Mouse (Mus musculus): ENCODE measurements around the gene Nectin4. TPM values are rescaled to one million over a fixed set of nuclear protein-coding genes. Genes with fewer than 3 reads are reported as not detected.
"Not testable (repeated sequence)": the region's sequence is repeated elsewhere in the genome, so short reads cannot be mapped to it uniquely, and the experiment has no call there.

Nectin4 gene
- total RNA-seq (2017) = 2.3 and 2.4 TPM in 2 replicates

DNA sequence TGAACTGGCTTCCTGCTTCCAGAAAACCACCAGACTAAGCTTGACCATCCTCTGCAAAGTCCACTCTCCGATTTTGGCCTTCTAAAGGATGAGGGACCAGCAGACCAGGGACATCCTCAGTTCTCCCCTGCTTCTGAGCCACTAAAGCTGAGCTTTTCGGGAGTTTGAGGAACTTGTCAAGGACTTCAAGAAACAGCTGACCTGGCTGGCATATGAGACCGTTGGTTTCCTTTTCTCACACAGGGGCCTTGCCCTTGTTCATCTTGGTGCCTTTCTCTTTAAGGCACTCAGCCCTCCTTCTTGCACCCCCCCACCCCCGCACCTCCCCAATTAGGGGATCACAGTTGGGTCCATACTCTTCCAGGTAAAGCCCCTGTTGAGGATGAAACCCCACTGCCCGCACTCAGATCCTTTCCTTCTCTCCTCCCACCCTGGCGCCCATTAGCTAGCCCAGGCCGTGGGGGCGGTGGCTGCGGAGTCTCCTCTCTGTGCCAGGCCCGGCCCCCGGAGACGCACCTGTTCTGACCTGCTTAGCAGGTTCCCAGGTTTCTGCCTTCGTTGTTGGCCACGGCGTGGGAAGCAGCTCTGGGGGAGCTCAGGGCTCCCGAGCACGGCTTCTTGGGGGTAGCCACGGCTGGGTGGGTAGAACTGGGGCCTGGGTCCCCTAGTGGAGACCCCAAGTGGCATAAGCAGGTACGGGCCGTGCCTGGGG, at the start of gene Nectin4:
Gene Nectin4, plus strand, starts transcription at position 255 of the 712 bp plus-strand sequence.
- ATAC-seq (replicated peaks; ENCODE audit: low read depth, poor library complexity, severe bottlenecking) = peak; percentile 66

DNA sequence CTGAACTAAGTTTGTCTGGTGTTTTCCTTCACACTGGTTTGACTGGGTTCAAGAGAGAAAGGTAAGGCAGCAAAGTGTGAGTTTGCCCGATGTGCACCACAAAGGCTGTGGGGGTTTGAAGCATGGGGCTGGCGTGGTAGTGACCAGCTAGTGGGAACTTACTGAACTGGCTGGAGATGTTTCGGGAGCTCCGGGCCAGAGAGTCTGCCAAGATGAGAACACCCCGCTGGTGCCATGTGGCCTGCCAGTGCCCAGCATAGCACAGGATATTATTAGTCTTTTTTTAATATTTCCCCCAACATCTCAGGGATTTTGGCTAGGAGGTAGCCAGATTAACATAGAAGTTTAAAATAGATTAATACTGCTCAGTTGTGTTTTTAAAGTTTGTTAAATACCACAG, 49.7 kb upstream of the Nectin4 start:
- no peak for ATAC-seq (replicated peaks; ENCODE audit: low read depth, poor library complexity, severe bottlenecking)

- peak; percentile 72 for ATAC-seq (replicated peaks; ENCODE audit: low read depth, poor library complexity, severe bottlenecking)
Observed at GRCm38 (mm10) chr1:171321415-171321814, 48.5 kb upstream of the Nectin4 start.

- 0 out of 2 replicates have a peak, but pooled peaks have one; percentile 38 for ATAC-seq (replicated peaks; ENCODE audit: low read depth, poor library complexity, severe bottlenecking)
Observed at GRCm38 (mm10) chr1:171322012-171322411, 47.9 kb upstream of the Nectin4 start.

GRCm38 (mm10) chr1:171325571-171325970, 44.3 kb upstream of the Nectin4 start:
- ATAC-seq (replicated peaks; ENCODE audit: low read depth, poor library complexity, severe bottlenecking) = no peak

DNA sequence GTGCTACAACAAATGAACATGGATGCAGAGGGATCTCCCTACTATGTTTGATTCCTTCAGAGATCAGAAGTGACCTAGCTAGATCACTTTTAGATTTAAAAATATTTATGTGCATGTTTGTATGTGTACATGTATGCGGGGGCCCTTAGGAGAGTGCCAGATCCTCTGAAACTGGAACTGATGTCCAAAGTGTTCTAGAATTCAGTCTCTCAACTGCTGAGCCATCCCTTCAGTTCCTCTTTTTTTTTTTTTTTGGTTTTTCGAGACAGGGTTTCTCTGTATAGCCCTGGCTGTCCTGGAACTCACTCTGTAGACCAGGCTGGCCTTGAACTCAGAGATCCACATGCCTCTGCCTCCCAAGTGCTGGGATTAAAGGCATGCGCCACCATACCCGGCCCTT, 43.3 kb upstream of the Nectin4 start:
- ATAC-seq (replicated peaks; ENCODE audit: low read depth, poor library complexity, severe bottlenecking) = not testable (repeated sequence)

DNA sequence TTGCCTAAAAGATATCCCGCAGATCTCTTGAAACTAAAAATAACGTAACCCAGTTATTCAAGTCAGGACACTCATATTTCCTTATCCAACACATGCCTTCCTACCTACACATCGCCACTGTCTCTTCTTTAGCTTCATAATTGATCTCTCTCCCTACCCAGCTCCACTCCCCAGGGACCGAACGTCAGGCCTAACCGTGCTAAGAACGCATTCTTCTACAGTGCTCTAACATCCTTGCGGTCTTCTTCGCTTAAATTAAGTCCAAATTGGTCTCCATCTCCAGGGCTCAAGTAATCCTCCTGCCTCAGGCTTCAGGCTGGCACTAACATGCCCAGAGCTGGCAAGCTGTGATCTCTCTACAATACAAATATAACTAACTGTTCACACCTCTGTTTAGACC, 41.7 kb upstream of the Nectin4 start:
- no peak for ATAC-seq (replicated peaks; ENCODE audit: low read depth, poor library complexity, severe bottlenecking)

DNA sequence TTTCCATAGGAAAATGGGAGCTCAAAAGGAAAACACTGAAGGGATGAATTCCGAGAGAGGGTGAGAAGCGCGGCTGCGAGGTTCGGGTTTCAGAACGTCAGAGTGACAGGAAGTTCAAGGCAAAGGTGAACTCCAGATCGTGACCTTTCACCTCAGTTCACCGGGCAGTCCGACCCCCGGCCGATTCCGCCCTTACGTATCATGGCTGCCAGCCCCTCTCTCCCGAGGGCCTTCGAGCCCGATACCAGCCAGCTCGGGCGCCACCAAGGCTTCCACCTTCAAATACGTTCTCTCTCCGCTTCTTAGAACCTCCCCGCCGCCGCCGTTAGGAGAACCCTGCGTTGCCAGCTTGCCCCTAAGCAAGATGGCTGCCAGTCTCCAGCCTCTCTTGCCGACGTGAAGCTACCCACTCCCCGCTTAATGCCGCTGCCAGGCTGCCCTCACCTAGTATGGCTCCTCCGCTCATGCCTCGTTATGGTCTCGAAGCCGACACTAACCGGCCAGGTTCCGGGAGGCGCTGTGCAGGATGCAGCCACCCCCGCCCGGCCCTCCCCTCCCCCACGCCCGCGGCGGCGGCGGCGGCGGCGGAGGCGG, 41.0 kb upstream of the Nectin4 start, which contains the start of gene Dedd:
Gene Dedd, plus strand, starts transcription at position 307 of the 594 bp plus-strand sequence.
- ATAC-seq (replicated peaks; ENCODE audit: low read depth, poor library complexity, severe bottlenecking) = peak; percentile 88

DNA sequence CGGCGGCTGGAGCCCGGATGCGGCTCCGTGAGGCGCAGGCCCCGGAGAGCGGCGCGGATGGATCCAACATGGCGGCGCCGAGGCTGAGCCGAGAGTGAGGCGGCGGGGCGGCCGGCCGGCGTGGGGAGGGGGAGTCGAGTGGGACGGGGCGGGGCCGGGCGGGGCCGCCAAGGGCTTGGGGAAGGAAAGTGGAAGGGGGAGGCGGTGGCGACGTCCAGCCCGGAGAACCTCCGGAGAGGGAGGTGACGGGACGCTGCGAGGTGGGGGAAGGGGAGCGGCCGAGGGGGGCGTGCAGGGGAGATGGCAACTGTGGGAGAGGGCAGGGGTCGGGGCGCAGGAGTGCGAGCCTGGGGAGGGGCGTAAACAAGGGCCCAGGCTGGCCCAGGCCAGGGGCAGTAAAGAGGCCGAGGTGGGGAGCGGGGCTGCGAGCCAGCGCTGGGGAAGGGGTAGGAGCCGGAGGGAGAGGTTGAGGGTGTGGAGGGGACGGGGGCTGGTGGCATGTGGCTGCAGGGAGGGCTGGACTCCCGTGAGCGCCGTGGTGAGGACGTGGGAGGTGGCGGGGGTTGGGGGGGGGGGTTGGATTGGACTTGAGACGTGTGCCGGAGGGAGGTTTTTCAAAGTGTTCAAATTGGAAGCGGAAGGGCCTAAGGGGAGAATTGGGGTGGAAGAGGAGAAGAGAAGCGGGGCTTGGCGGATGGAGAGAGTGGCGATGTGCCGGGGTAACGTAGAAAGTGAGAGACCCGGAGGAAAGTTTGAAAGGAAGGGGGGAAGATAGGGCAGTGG, 40.3 kb upstream of the Nectin4 start:
- peak; percentile 31 for ATAC-seq (replicated peaks; ENCODE audit: low read depth, poor library complexity, severe bottlenecking)

GRCm38 (mm10) chr1:171330216-171330560, 39.7 kb upstream of the Nectin4 start:
- ATAC-seq (replicated peaks; ENCODE audit: low read depth, poor library complexity, severe bottlenecking) = peak; percentile 13

DNA sequence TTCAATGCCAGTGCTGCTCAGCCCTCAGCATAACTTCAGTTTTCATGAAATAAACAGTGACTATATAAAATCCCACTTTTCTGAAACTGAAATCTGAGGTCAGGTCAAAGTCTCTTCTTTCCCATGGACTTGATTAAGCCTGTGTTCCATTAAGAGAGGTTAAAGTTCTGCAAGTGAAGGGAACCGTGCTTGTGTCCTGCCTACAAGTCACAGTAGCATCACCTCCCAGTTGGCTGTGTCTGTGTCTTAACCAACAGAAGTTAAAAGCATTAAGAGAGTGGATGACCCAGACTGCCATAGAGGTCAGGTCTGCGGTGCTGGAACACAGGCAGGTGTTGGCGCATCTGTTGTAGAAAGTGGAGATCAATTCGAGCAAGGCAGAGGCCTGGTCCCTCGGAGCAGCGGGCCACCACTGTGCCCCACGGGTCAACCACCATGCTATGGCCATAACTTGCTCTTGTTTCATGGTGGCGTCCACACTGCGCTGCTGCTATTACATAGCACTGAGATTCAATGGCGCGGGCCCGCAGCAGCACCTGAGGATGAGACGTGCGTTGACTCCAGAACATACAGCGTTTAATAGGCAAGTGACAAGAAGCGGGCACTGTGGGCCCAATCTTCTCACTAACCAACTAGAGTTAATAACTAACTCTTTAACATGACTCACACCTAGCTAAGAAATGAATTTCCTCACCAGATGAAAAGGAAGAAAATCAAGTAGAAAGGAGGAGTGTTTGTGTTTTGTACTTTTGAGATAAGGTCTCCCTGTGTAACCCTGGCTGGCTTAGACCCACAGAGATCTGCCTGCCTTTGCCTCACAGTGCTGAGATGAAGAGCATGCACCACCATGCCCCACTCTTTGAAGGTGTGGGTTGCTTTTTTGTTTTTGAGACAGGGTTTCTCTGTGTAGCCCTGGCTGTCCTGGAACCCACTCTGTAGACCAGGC, 27.4 kb upstream of the Nectin4 start:
- no peak for ATAC-seq (replicated peaks; ENCODE audit: low read depth, poor library complexity, severe bottlenecking)

DNA sequence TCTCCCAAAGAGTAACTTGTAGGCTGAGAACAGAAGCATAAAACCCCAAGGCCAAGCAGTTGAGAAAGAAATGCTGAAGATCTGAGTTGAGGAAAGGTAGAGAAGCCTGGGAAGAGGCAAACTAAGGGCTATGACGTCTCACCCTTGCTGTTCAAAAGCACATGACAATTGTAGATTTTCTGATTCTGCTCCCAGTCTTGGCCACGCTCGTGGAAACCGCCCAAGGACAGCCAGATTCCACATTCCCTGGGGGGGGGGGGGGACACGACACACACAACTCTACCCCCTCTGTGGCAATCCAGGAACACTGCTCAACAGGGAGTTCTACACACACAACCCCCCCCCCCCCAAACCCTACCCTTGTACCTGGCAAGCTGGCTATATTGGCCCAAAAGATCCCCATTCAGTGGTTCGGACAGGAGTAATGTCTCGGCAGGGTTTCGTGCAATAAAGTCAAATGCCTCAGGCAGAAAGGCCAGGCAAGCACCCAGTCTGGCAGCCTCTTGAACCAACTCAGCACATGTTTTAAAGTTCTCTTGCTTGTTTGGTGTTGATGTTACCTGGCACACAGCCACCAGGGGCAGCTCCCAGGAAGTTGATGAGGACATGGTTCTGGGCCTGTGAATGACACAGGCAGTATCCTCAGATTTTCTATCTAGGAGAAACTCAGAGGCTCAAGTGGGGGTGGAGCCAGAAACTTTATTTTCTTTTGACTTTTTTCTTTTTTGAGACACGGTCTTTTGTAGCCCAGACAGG, 25.8 kb upstream of the Nectin4 start:
- ATAC-seq (replicated peaks; ENCODE audit: low read depth, poor library complexity, severe bottlenecking) = no peak

GRCm38 (mm10) chr1:171344715-171345114, 25.2 kb upstream of the Nectin4 start:
- no peak for ATAC-seq (replicated peaks; ENCODE audit: low read depth, poor library complexity, severe bottlenecking)

GRCm38 (mm10) chr1:171345225-171346094, 24.4 kb upstream of the Nectin4 start, which contains the start of the genes Nit1 and Pfdn2:
TSS of gene Nit1 (minus strand) at chr1:171345646.
TSS of gene Pfdn2 (plus strand) at chr1:171345670.
- peak; percentile 98 for ATAC-seq (replicated peaks; ENCODE audit: low read depth, poor library complexity, severe bottlenecking)

GRCm38 (mm10) chr1:171346095-171346450, 23.8 kb upstream of the Nectin4 start:
- ATAC-seq (replicated peaks; ENCODE audit: low read depth, poor library complexity, severe bottlenecking) = peak; percentile 7

GRCm38 (mm10) chr1:171348665-171349064, 21.2 kb upstream of the Nectin4 start:
- no peak for ATAC-seq (replicated peaks; ENCODE audit: low read depth, poor library complexity, severe bottlenecking)

DNA sequence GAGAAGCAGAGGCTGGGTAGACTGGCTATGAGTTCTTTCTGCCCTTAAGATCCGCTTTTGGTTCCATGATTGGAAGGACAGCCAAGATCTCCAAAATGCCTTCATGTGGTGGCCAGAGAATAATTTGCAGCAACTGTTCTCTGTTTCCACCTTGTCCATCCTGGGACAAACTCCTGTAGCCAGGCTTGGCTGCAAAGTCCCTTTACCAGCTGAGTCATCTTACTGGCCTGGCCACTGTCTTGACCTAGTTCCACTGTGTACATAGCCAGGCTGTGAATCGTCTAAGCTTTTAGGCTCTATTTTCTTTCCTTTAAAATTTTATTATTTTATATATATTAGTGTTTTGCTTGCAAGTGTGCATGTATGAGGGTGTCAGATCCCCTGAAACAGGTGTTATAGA, 20.7 kb upstream of the Nectin4 start:
- ATAC-seq (replicated peaks; ENCODE audit: low read depth, poor library complexity, severe bottlenecking) = no peak

- ATAC-seq (replicated peaks; ENCODE audit: low read depth, poor library complexity, severe bottlenecking) = no peak
Observed at GRCm38 (mm10) chr1:171355812-171356340, 14.0 kb upstream of the Nectin4 start.
